Mouse (Mus musculus) common myeloid progenitor, adult 5-6 weeks (primary cell): ENCODE measurements at regions not wholly inside any gene's neighbourhood (a gene's known extent, or its start where the extent isn't known, plus 50 kb on each side); places are given as distances from the start of the nearest gene placed in this dataset.
A peak's percentile ranks its signal among the peaks of the same experiment; 100 is the strongest.
"Not testable (repeated sequence)": the region's sequence is repeated elsewhere in the genome, so short reads cannot be mapped to it uniquely, and the experiment has no call there.

Experiments used
- ATAC-seq: replicated peaks from 2 replicates; pipeline ENCODE4 v1.8.0; 2016; ENCODE audit warnings: low read depth, mild to moderate bottlenecking, moderate TSS enrichment, inconsistent platforms; ENCODE audit not compliant: poor library complexity, severe bottlenecking

- no peak for ATAC-seq
Measured at GRCm38 (mm10) chr12:113992425-113992824, 448.7 kb downstream of the Adam6a start.

GRCm38 (mm10) chr12:113994284-113994683, 450.6 kb downstream of the Adam6a start:
- peak; percentile 89 for ATAC-seq

- not testable (repeated sequence) for ATAC-seq
Measured at GRCm38 (mm10) chr12:114008491-114008890, 464.8 kb downstream of the Adam6a start.

GRCm38 (mm10) chr12:114009391-114009790, 465.7 kb downstream of the Adam6a start:
- no peak for ATAC-seq

DNA sequence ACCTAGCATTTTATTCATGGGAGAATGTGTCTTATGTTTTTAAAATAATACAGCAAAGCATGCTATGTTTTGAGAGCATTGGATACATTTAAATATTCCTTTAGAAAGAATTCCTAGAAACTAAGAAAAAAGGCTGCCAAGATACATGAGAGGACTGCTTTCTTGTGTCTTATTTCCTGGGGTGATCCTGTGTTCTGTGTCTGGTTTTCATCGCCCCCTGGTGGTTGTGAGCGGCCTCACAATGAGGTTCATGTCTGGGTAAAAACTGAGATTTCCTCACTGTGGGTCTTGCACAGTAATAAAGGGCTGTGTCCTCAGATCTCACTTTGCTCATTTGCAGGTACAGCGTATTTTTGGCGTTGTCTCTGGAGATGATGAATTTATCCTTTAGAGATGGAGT, 469.2 kb downstream of the Adam6a start:
- ATAC-seq: peak; percentile 90

- not testable (repeated sequence) for ATAC-seq
Measured at GRCm38 (mm10) chr12:114037011-114037410, 493.3 kb downstream of the Adam6a start.

- peak; percentile 93 for ATAC-seq
Measured at GRCm38 (mm10) chr12:114047991-114048390, 504.3 kb downstream of the Adam6a start.

- ATAC-seq: no peak
Measured at GRCm38 (mm10) chr12:114053341-114053740, 509.6 kb downstream of the Adam6a start.

- no peak for ATAC-seq
Measured at GRCm38 (mm10) chr12:114059615-114060014, 515.9 kb downstream of the Adam6a start.

DNA sequence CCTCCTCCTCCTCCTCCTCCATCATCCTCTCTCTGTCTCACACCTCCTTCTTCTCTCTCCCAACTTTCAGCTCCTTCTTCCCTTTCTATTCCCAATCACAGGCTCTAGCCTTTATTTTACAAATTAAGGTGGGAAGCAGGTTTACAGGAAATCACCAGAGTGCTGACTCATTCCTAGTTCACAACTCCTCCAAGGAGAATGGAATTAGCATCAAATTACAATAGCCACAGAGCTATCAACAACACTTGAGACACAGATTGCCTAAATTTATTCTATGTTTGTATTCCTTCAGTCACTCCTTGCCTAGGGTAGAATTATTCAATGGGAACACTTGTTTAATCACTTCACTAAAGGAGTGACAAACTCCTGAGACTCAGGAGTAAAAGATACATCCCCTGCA, 523.5 kb downstream of the Adam6a start:
- ATAC-seq: no peak

- not testable (repeated sequence) for ATAC-seq
Measured at GRCm38 (mm10) chr12:114108731-114109130, 565.0 kb downstream of the Adam6a start.

DNA sequence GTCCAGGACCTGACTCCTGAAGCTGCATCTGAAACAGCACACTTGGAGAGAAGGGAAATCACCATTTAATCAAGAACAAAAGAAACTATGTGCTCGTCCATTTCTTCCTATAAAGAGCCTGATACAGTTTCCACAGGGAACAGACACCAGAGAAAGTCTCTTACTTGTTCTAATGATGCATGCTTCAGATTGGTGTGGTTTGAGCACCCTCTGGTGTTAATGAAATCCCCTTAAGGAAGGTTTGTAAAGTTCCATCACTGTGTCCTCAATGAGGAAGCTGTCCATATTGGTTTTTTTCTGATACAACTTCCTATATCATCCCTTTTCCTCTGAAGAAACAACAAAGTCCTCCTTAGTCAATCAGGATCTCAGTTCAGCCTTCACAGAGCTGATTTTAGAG, 591.2 kb downstream of the Adam6a start:
- no peak for ATAC-seq

- no peak for ATAC-seq
Measured at GRCm38 (mm10) chr12:114148779-114149178, 605.1 kb downstream of the Adam6a start.

GRCm38 (mm10) chr12:114172305-114172704, 628.6 kb downstream of the Adam6a start:
- no peak for ATAC-seq

DNA sequence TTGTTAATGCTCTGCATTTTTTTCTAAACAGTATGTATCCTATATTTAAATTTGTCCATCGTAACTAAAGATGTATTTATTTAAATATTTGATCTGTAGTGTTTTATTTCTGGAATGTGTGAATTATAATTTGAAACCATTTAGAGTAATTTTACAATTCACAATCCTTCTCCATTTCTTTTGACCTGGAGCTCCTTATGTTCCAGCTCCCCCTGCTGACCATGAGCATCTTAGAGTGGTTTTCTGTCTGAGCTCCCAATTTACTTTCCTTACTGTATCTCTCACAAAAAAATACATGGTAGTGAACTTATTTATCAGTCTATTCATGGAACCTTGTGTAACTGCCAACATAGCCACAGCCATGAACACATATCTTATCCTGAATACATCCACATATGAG, 655.8 kb downstream of the Adam6a start:
- ATAC-seq: no peak

DNA sequence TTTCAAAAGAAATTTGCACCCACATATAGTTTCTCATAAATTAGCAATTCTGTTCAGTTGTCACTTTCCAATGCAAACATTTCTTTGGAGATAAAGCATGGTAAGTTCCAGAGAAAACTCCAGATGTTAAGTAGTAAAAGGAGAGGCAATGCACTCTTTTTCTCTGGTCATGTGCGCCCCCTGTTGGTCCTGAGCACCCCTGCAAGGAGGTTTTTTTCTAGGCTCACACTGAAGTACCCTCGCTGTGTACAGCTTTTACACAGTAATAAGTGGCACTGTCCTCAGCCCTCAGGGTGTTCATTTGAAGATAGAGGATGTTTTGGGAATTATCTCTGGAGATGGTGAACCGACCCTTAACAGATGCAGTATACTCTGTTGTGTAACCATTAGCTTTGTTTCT, 678.8 kb downstream of the Adam6a start:
- ATAC-seq: 0 out of 2 replicates have a peak, but pooled peaks have one; percentile 52
